Mouse (Mus musculus): ENCODE results near the gene Fasn. TPM values are rescaled to one million over a fixed set of nuclear protein-coding genes. Genes with fewer than 3 reads are reported as not detected.
A peak's percentile ranks its signal among the peaks of the same experiment; 100 is the strongest.
"Not testable (repeated sequence)": the region's sequence is repeated elsewhere in the genome, so short reads cannot be mapped to it uniquely, and the experiment has no call there.

Gene Fasn
- polyA plus RNA-seq, 1 experiment from 2014 or later = 74.9 TPM

DNA sequence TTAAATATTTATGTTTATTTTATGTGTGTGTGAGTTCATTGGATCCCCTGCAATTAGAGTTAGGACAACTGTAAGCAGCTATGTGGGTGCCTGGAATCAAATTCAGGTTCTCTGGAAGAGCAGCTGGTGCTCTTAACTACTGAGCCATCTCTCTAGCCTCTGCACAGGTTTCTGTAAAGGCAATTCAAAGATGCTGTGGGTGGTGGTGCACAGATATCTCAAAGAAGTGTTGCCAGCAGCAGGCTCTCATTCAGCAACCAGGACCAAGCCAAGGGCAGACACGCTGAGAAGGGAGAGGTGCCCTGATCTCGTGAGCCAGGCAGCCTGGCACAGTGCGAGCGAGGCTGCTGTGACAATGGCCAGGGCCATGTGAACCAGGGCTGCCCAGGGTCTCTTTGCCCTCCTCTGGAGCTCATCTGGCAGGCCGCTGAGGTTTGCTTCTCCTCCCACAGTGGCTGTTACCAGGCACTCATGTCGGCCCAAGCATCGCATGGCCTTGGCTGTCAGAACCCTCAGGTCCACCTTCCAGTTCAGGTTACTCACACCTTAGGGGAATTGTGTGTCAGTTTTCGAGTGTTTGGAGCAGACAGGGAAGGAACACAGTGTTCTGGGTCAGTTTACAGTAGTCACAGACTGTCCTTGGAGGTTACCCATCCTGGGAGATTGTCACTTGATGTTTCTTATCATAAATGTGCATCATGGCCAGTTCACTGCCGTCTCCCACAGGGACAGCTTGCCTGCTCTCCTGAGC is 22.6 kb upstream of the Fasn start:
- Histone ChIP-seq H3K36me3 (no peaks in the 10 kb centered on the region), H3K9me3 (no peaks in the 10 kb centered on the region), H3K27ac (no peak overlapping the region), H3K4me3 (no peak overlapping the region), H3K27me3 (ENCODE audit: insufficient read depth, poor library complexity, severe bottlenecking) (no peaks in the 10 kb centered on the region), H3K4me1 (peaks cover 13% of the 10 kb centered on the region)
- WGBS = 82% methylated on average over 9 of the region's 9 CpGs
- no peak for DNase-seq (ENCODE audit: low spot score)

DNA sequence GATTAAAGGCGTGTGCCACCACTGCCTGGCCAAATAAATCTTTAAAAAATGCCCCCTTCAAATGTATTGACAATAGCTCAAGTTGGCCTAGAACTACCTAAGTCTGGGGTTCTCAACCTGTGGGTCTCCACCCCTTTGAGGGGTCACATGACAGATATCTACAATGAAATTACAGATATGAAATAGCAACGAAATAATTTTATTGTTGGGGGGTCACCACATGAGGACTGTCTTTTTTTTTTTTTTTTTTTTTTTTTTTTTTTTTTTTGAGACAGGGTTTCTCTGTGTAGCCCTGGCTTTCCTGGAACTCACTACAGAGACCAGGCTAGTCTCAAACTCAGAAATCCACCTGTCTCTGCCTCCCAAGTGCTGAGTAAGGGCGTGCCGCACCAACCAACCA is 20.0 kb upstream of the Fasn start:
- Histone ChIP-seq H3K9me3 (no peaks in the 10 kb centered on the region), H3K27me3 (ENCODE audit: insufficient read depth, poor library complexity, severe bottlenecking) (no peaks in the 10 kb centered on the region), H3K27ac (no peak overlapping the region), H3K4me1 (peaks cover 2% of the 10 kb centered on the region), H3K4me3 (no peak overlapping the region), H3K36me3 (no peaks in the 10 kb centered on the region)
- 83% methylated on average over 4 of the region's 4 CpGs for WGBS
- no peak for DNase-seq (ENCODE audit: low spot score)

GRCm38 (mm10) chr11:120833555-120834280 is 9.4 kb upstream of the Fasn start:
- no peak for DNase-seq (ENCODE audit: low spot score)
- Histone ChIP-seq H3K27ac (peak overlapping the region; percentile 69), H3K4me3 (no peak overlapping the region), H3K36me3 (0 out of 2 replicates have a peak, but pooled peaks cover 2% of the 10 kb centered on the region), H3K4me1 (peaks cover 35% of the 10 kb centered on the region), H3K27me3 (ENCODE audit: insufficient read depth, poor library complexity, severe bottlenecking) (no peaks in the 10 kb centered on the region), H3K9me3 (no peaks in the 10 kb centered on the region)
- WGBS = 51% methylated on average over 8 of the region's 8 CpGs

DNA sequence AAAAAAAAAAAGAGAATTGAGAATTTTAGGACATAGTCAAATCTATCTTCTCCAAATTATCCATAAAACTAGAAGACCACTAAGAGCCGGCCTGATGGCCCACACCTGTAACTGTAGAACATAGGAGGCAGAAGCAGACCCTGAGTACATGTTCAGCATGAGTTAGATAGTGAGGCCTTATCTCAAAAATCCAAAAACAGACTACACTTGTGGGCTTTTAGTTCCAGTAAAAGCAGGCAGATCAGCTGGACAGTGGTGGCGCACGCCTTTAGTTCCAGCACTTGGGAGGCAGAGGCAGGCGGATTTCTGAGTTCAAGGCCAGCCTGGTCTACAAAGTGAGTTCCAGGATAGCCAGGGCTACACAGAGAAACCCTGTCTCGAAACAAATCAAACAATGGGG is 8.6 kb upstream of the Fasn start:
- not testable (repeated sequence) for H3K36me3 ChIP-seq; H3K4me3 ChIP-seq; H3K27me3 ChIP-seq (ENCODE audit: insufficient read depth, poor library complexity, severe bottlenecking); DNase-seq (ENCODE audit: low spot score); H3K9me3 ChIP-seq
- Histone ChIP-seq H3K4me1 (peaks cover 37% of the 10 kb centered on the region), H3K27ac (0 out of 2 replicates have a peak overlapping the region, but pooled peaks have one; percentile 69)
- WGBS = 85% methylated on average over 5 of the region's 5 CpGs

DNA sequence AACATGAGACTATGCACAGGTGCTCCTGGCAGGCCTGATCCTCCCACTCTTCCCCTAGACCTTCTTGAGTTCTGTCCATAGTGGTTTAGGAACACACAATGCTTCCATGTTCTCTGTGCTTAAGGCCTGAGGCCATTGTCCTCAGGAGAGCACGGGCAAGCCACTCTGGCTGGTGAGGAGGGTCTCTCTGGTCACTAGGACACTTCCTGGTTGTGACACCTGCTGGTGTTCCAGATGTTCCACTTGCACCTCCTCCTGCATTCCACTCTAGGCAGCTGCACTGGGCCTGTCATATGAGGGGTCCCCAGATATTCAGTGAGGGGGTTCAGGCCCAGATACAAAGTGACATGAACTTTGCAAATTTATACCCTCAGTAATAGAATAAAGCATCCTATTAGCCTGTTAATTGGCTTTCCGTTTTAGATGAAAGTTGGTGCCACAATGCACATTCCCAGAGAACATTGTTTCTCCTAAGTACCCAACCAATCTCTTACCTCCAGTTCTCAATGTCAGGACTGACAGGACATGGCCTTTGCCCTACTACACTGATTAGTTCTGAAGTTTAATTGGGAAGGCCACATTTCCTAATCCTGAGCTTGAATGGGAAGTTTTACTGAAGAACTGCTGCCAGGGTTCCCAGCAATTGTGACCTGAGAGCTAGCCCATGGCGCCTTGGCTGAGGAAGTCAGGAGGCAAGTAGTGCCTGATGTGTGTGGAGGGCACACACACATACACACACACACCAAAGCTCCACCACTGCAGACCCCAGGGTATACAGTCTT is 7.5 kb upstream of the Fasn start:
- WGBS = 83% methylated on average over 3 of the region's 3 CpGs
- DNase-seq (ENCODE audit: low spot score) = no peak
- Histone ChIP-seq H3K36me3 (0 out of 2 replicates have a peak, but pooled peaks cover 2% of the 10 kb centered on the region), H3K27ac (no peak overlapping the region), H3K4me3 (no peak overlapping the region), H3K9me3 (no peaks in the 10 kb centered on the region), H3K27me3 (ENCODE audit: insufficient read depth, poor library complexity, severe bottlenecking) (no peaks in the 10 kb centered on the region), H3K4me1 (peaks cover 41% of the 10 kb centered on the region)

DNA sequence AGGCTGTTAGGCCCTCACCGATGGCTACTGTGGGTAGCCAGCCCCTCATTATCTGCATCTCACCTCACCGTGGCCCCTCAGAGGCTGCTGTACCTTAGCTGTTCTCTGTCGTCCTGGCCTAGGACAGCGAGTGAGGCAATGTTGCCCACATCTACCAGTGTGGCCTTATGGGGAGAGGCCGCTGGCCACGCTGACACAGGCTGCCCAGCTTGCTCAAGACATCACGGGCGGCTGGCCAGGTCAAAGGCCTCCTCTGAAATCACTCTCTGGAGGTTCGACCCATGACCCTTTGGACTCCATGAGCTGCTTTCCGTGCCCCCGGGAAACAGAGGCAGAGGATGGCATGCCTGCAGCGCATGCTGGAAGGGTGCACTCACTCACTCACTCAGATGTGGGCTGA is 6.3 kb upstream of the Fasn start:
- peaks cover 51% of the 10 kb centered on the region for H3K4me1 ChIP-seq
- H3K9me3 ChIP-seq = no peaks in the 10 kb centered on the region
- H3K27ac ChIP-seq = 0 out of 2 replicates have a peak overlapping the region, but pooled peaks have one; percentile 52
- WGBS = 89% methylated on average over 12 of the region's 12 CpGs
- DNase-seq (ENCODE audit: low spot score) = no peak
- H3K36me3 ChIP-seq = peaks cover 2% of the 10 kb centered on the region; the same call in 1 of the 2 replicates
- H3K27me3 ChIP-seq (ENCODE audit: insufficient read depth, poor library complexity, severe bottlenecking) = no peaks in the 10 kb centered on the region
- no peak overlapping the region for H3K4me3 ChIP-seq

GRCm38 (mm10) chr11:120829757-120830532 is 5.6 kb upstream of the Fasn start:
- Histone ChIP-seq H3K27me3 (ENCODE audit: insufficient read depth, poor library complexity, severe bottlenecking) (no peaks in the 10 kb centered on the region), H3K4me1 (peaks cover 59% of the 10 kb centered on the region), H3K4me3 (no peak overlapping the region), H3K36me3 (peaks cover 2% of the 10 kb centered on the region; the same call in 1 of the 2 replicates), H3K27ac (no peak overlapping the region), H3K9me3 (no peaks in the 10 kb centered on the region)
- 81% methylated on average over 10 of the region's 10 CpGs for WGBS
- DNase-seq (ENCODE audit: low spot score) = no peak

DNA sequence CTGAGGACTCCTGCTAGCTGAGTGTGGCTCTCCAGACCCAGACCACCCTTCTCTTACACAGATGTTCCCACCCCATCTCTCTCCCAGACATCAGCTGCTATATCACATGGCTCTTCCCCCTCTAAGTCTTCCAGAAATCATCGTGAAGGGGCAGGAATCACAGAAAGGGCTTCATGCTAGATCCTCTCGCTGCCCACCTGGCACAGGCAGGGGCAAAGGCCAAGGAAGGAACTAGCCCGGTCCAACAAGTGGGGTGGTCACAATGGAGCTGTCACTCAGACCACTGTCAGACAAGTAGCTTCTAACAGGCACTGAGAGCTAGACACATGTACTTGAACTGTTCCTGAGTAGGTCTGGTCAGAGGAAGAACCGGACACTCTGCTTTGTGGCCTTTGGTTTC is 4.1 kb upstream of the Fasn start:
- 66% methylated on average over 4 of the region's 4 CpGs for WGBS

DNA sequence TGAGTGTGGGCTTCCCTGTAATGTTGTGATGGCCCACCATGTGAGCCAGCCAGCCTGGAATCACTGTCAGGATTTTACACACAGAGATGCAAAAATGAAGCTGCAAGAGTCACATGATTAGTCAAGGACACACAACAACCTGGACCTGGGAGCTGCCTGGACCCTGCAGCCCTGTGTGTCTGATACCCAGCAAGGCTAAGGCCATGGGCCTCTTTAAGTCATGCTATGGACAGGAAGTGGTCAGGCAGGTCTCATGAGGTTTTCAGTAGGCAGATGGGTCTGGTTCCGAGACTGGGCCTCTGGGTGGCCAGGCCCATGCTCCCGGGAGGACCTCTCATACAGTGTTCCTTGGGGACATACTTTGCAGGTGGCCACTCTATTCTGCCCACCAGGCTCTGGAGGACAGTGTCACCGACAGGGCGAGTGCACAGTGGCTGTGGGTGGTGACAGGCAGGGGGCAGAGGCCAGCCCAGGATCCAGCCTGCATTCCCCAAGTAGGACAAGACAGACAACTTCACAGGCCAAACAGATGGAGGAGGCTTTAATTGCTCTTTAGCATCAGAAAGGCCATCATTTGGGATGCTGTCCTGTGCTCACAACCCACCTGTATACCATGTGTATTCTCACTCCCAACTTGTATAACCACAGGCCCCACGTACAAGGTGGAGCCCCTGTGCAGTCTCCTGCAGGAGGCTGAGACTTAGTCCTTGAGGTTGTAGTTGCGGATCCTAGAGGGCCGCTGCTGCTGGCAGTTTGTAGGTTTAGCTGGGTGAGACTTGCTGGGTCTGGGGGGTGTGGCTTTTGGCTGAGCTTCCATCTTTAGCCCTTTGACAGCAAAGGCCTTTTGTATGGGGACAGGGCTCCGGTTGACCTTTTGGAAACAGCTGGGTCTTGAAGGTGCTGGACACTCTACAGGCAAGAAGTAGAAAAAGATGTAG is 1.9 kb upstream of the Fasn start:
- Histone ChIP-seq H3K4me1 (peaks cover 74% of the 10 kb centered on the region), H3K36me3 (peaks cover 13% of the 10 kb centered on the region), H3K4me3 (no peak overlapping the region), H3K27ac (peak overlapping the region; percentile 95), H3K27me3 (ENCODE audit: insufficient read depth, poor library complexity, severe bottlenecking) (no peaks in the 10 kb centered on the region), H3K9me3 (no peaks in the 10 kb centered on the region)
- no peak for DNase-seq (ENCODE audit: low spot score)
- 85% methylated on average over 8 of the region's 8 CpGs for WGBS

More for the DNA sequence above, 4.1 kb upstream of the Fasn start:
- no peak overlapping the region for H3K27ac ChIP-seq
- H3K27me3 ChIP-seq (ENCODE audit: insufficient read depth, poor library complexity, severe bottlenecking) = no peaks in the 10 kb centered on the region
- peaks cover 2% of the 10 kb centered on the region; the same call in 1 of the 2 replicates for H3K36me3 ChIP-seq
- DNase-seq (ENCODE audit: low spot score) = no peak
- no peak overlapping the region for H3K4me3 ChIP-seq
- peaks cover 59% of the 10 kb centered on the region for H3K4me1 ChIP-seq
- H3K9me3 ChIP-seq = no peaks in the 10 kb centered on the region

GRCm38 (mm10) chr11:120825289-120825863 is 1.0 kb upstream of the Fasn start:
- H3K36me3 ChIP-seq = peaks cover 23% of the 10 kb centered on the region
- no peaks in the 10 kb centered on the region for H3K9me3 ChIP-seq
- peak overlapping the region; percentile 95 for H3K27ac ChIP-seq
- no peaks in the 10 kb centered on the region for H3K27me3 ChIP-seq (ENCODE audit: insufficient read depth, poor library complexity, severe bottlenecking)
- WGBS = 42% methylated on average over 4 of the region's 4 CpGs
- peaks cover 76% of the 10 kb centered on the region for H3K4me1 ChIP-seq
- peak overlapping the region; percentile 84 for H3K4me3 ChIP-seq
- no peak for DNase-seq (ENCODE audit: low spot score)

GRCm38 (mm10) chr11:120824787-120825288 is 491 bp upstream of the Fasn start:
- Histone ChIP-seq H3K9me3 (no peaks in the 10 kb centered on the region), H3K4me3 (peak overlapping the region; percentile 84), H3K36me3 (peaks cover 26% of the 10 kb centered on the region), H3K4me1 (peaks cover 71% of the 10 kb centered on the region), H3K27ac (peak overlapping the region; percentile 95), H3K27me3 (ENCODE audit: insufficient read depth, poor library complexity, severe bottlenecking) (no peaks in the 10 kb centered on the region)
- no peak for DNase-seq (ENCODE audit: low spot score)
- under 1% methylated on average over 21 of the region's 21 CpGs for WGBS
